Mouse (Mus musculus) mesoderm, embryonic 11.5 days (tissue): ENCODE results near the gene Ndufa13.

Source experiments
- DNase-seq: peaks from one replicate; pipeline ENCODE4 v3.0.0-alpha.2; 2012; ENCODE audit warnings: low read depth, low spot score

Gene Ndufa13

GRCm38 (mm10) chr8:69907106-69907505 lies 4.7 kb upstream of the Ndufa13 start:
- no peak for DNase-seq

- no peak for DNase-seq
These were observed 3.9 kb upstream of the Ndufa13 start for GRCm38 (mm10) chr8:69906260-69906659.

GRCm38 (mm10) chr8:69904096-69904495 lies 1.7 kb upstream of the Ndufa13 start:
- DNase-seq = no peak

- peak; percentile 100 for DNase-seq
These were observed 745 bp upstream of the Ndufa13 start for GRCm38 (mm10) chr8:69903063-69903542.

- DNase-seq = peak; percentile 99
These were observed 735 bp downstream of the Ndufa13 start for GRCm38 (mm10) chr8:69901484-69902162.

GRCm38 (mm10) chr8:69900895-69901451 lies 1.4 kb downstream of the Ndufa13 start:
- DNase-seq = no peak

- no peak for DNase-seq
These were observed 2.5 kb downstream of the Ndufa13 start for GRCm38 (mm10) chr8:69899876-69900275.

- no peak for DNase-seq
These were observed 4.5 kb downstream of the Ndufa13 start for GRCm38 (mm10) chr8:69897857-69898256.

GRCm38 (mm10) chr8:69895772-69896451 lies 6.4 kb downstream of the Ndufa13 start:
- DNase-seq = no peak

GRCm38 (mm10) chr8:69894836-69895332 lies 7.5 kb downstream of the Ndufa13 start:
- DNase-seq = no peak

GRCm38 (mm10) chr8:69893863-69894262 lies 8.5 kb downstream of the Ndufa13 start:
- peak; percentile 77 for DNase-seq

GRCm38 (mm10) chr8:69890813-69891241 lies 11.5 kb downstream of the Ndufa13 start:
- peak; percentile 58 for DNase-seq

GRCm38 (mm10) chr8:69888902-69889301 lies 13.5 kb downstream of the Ndufa13 start:
- DNase-seq = no peak

- no peak for DNase-seq
These were observed 14.0 kb downstream of the Ndufa13 start for GRCm38 (mm10) chr8:69888244-69888866.

- DNase-seq = no peak
These were observed 14.8 kb downstream of the Ndufa13 start, which contains the start of gene Cilp2 for GRCm38 (mm10) chr8:69887289-69888243. Gene Cilp2, minus strand, starts transcription at chr8:69887687.

GRCm38 (mm10) chr8:69884141-69884540 lies 18.2 kb downstream of the Ndufa13 start:
- DNase-seq = no peak

GRCm38 (mm10) chr8:69882833-69883600 lies 19.3 kb downstream of the Ndufa13 start:
- DNase-seq = no peak

GRCm38 (mm10) chr8:69882021-69882756 lies 20.2 kb downstream of the Ndufa13 start:
- peak; percentile 72 for DNase-seq

- DNase-seq = no peak
These were observed 21.0 kb downstream of the Ndufa13 start for GRCm38 (mm10) chr8:69881261-69881865.
